Mouse (Mus musculus) Muller cell, postnatal 12 days (primary cell): ENCODE data around the gene Chrne.

Experiments used
- DNase-seq: peaks from one replicate; pipeline ENCODE4 v3.0.0-alpha.2; 2015; ENCODE audit errors: inconsistent ontology term

Chrne gene

GRCm38 (mm10) chr11:70619101-70619500, at the start of gene Chrne:
Gene Chrne, minus strand, starts transcription at chr11:70619216.
- no peak for DNase-seq

GRCm38 (mm10) chr11:70668335-70668770, 49.3 kb upstream of the Chrne start:
- no peak for DNase-seq

- no peak for DNase-seq
Observed at GRCm38 (mm10) chr11:70667271-70668150, 48.5 kb upstream of the Chrne start.

- no peak for DNase-seq
Observed at GRCm38 (mm10) chr11:70666687-70667086, 47.7 kb upstream of the Chrne start.

DNA sequence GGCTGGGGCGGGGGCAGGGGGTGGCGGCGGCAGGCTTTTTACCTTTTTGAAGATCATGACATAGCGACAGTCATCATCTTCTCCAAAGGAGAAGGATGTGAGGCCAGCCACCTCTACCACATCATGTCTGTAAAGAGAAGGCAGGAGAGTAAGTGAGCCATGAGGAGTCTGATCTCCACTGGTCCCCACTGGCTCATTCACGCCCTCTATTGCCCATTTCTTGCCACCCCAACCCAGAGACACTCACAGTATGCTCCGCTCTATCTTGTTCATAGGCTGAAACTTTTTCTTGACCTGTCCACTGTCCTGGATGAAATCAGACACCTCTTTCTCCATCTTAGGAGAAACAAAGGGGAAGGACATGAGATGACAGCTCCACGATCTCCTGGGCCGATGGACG, 45.7 kb upstream of the Chrne start:
- DNase-seq: no peak

DNA sequence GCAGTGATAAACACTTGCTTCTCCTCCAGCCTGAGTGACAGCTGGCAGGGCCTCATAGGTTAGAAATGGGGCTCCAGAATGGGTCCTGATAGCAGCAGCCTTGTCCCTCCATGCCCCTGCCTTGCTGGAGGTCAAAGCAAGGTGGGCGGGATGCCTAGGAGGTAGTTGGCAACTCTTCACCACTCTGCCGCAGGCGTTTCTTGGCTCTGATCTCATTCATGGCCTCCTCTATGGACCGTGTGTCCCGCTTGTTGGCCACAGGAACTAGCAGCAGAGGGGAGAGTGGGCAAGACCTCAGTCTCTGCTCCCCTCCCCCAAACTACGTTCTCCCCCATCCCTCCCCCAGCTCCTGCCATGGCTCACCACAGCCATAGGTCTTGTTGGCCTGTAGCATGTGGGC, 44.9 kb upstream of the Chrne start:
- no peak for DNase-seq

GRCm38 (mm10) chr11:70663101-70663500, 44.1 kb upstream of the Chrne start:
- no peak for DNase-seq

DNA sequence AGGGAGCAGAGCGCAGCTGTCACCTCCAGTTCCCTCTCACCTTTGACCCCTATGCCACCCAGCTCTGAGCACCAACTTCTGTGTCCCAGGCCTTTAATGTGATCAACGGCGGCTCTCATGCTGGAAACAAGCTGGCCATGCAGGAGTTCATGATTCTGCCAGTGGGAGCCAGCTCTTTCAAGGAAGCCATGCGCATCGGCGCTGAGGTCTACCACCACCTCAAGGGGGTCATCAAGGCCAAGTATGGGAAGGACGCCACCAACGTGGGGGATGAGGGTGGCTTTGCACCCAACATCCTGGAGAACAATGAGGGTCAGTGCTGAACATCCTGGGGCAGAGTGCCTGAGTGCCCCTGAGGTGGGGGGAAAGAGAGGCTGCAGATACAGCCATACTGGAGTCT, 41.6 kb upstream of the Chrne start:
- DNase-seq: no peak

DNA sequence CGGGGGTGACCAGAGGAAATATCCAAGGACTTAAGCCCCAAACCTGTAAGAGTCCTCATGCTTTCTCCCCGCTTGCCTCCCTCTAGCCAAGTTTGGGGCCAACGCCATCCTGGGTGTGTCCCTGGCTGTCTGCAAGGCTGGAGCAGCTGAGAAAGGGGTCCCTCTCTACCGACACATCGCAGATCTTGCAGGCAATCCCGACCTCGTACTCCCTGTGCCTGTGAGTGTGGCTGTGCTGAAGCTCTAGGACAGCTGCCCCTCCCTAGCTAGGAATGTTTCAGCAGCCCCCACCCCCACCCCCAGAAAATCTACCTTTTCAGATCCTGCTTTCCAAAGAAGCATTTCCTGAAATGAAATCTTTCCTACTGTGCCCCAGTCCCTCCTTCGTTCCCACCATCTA, 39.9 kb upstream of the Chrne start:
- DNase-seq: no peak

- no peak for DNase-seq
Observed at GRCm38 (mm10) chr11:70658521-70658920, 39.5 kb upstream of the Chrne start.

DNA sequence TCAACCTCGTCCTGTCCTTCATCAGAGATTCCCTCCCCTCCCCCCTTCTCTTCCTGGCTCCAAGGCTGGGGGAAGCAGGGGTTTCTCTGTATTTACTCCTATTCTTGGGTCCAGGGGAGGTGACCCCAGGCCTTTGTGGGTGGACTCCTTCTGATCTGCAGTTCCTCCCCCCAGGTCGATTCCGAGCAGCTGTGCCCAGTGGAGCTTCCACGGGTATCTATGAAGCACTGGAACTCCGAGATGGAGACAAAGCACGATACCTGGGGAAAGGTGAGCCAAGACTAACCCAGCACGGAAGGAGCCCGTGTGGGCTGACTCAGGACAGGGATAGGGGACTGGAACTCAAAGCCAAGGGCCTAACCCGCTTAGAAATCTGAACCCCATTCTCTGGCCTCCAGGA, 39.0 kb upstream of the Chrne start:
- no peak for DNase-seq

DNA sequence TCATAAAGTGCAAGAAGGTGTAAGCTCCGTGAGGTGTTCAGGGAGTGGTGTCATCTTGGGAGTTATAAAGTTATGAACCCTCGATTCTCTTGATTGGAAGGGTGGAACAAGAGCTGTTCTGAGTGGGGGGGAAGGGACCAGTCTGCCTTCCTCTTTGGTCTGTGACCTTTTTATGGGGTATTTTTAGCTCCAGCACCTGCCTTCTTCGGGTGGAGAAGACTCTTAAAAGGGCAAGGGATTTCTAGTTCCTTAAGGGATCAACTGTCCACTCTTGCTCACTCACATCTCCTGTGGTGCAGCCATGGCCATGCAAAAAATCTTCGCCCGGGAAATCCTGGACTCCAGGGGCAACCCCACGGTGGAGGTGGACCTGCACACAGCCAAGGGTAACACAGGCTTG, 38.6 kb upstream of the Chrne start:
- DNase-seq: no peak

- no peak for DNase-seq
Observed at GRCm38 (mm10) chr11:70656964-70657363, 37.9 kb upstream of the Chrne start, which contains the start of gene Eno3. Gene Eno3, plus strand, starts transcription at chr11:70657202.

DNA sequence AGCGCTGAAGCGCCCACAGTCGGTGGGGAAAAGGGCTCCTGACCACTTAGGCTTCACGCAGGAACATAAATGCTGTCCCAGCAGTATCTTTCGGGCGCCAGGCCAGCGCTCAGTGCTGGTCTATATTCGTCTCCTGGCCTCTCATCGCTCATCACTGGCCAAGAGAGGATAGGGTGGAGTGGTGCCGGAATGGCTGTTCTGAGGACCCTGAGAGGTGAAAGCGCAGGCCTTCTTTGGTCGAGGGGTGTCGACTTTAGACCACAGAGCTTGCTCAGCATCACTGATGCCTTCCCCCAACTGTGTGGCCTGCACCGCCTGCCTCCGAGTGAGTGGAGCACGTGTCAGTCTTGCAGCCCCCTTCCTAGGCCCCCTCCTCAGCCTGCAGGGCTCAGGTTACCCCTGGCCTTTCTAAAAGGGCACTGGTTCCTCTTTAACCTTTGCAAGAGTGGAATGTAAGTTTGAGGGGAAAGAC, 37.5 kb upstream of the Chrne start:
- no peak for DNase-seq

GRCm38 (mm10) chr11:70655571-70656455, 36.8 kb upstream of the Chrne start:
- DNase-seq: peak; percentile 72

- DNase-seq: peak; percentile 96
Observed at GRCm38 (mm10) chr11:70654923-70655570, 36.0 kb upstream of the Chrne start.

DNA sequence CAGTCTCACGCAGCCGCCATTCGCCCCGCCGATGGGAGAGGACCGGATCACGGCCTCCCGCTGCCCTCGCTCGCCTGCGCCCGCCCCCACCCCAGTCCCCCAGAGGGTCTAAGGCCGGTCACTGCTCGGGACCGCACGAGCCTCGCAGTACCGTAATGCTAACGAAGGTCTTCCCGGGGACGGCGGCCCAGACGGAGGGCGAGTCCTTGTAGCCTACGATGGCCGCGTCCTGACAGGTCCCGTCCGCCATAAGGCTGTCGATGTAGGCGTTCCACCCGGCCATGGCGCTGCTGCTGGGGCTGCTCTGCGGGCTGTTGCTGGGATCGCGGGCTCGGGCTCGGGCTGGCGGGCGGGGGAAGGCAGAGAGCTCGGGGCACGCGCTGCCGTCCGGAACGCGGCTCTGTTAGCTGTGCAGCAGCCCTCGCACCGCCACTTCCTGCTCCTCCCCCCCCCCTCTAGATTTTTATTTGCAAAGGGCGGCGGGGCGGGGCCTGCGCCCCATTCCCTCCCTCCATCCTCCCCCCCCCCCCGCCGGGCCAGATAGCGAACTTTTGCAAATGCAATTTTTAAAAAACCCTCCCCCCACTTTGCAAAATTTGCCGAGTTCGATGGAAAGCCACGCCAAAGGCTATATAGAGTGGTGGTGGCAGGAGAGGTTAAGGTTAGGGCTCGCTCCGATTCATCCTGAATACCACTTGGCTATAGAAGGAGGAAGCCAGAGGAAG, 35.3 kb upstream of the Chrne start, which contains the start of gene Pfn1:
Gene Pfn1, minus strand, starts transcription at position 447 of the 725 bp plus-strand sequence.
- DNase-seq: peak; percentile 94

- DNase-seq: peak; percentile 80
Observed at GRCm38 (mm10) chr11:70653345-70654197, 34.6 kb upstream of the Chrne start.

GRCm38 (mm10) chr11:70652884-70653344, 33.9 kb upstream of the Chrne start:
- no peak for DNase-seq
